Mouse (Mus musculus): ENCODE measurements around the gene Gm614. TPM values are rescaled to one million over a fixed set of nuclear protein-coding genes. Genes with fewer than 3 reads are reported as not detected.

Gene Gm614
- total RNA-seq, 2 experiments from 2014 or later, result not detected

DNA sequence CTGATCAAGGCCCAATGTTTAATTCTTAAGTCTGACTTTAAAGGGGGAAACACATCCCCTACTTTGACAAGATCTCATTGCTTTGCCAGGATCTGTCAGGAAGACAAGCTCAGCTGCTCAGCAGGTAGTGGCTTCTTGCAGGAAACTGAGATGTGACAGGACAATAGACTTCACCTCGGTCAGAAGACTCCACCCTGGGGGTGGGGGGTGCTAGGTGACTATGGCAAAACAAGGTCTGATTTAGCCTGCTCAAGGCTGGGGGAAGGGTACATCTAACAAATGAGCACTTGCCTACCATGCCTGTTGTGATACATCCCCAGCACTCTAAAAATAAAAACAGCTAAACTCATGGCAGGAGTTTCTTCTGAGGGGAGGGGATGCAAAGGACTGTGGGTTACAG is 18.8 kb downstream of the Gm614 start:
- no peak overlapping the region for H3K4me3 ChIP-seq
- no peak for TF ChIP-seq CTCF (IDR thresholded peaks at IDR 0.05)
- intact Hi-C loops (cut with DNase I), result no loop called here
- no peak overlapping the region for H3K27ac ChIP-seq
- DNase-seq, result no peak

GRCm38 (mm10) chrX:101222796-101223162 is 41.0 kb downstream of the Gm614 start:
- intact Hi-C loops (cut with DNase I), result loop anchor here (2.0 kb wide), 1 partner anchor 32 kb away; the partner anchor contains the start of gene Foxo4
- peak overlapping the region; percentile 90 for H3K27ac ChIP-seq
- no peak for DNase-seq
- peak overlapping the region; percentile 86 for H3K4me3 ChIP-seq
- TF ChIP-seq CTCF (IDR thresholded peaks at IDR 0.05), result no peak

DNA sequence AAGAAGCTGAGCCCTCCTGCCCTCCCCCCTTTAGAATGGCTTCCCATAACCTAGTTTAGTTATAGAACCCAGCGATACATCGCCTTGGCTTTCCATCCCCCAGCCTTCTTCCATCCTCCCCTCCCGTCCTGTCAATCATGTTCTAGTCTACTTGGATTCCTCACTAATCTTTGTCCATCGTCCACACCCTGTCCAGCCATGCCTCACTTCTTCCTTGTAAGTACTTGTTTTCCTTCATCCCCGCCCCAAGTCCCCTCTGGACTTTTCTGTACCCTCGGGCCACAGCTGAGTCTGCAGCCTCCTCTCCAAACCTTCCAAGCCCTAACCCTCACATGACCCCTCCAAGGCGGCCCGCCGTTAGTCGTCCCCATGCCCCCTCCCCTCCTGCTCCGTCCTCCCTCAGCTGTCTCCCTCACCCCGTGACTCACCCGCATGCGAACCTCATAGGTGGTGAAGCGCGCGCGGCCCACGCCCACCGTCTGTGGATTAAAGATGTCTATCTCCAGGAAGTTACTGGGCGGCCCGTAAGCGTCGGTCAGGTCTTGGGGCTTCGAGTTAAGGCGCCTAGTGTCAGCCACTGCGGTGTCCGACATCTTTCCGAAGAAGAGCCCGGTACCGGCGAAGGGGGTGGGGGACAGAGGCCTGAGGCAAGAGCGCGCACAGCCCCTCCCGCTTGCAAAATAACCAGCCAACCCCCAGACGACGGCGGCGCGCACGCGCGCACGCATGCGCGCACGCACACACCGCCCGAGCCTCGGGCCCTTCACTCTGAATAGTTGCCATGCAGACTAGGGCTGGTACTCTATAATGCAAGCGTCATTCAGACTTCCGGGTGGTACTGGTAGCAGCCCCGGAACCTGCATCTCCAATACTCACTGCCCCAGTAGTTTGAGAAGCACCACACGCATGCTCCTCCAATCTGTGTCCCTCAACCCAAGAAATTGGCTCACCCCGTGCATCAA is 41.7 kb downstream of the Gm614 start, which contains the start of gene Snx12:
Snx12 (minus strand) TSS at position 730 of the 962 bp plus-strand sequence.
- TF ChIP-seq CTCF (IDR thresholded peaks at IDR 0.05), result no peak
- peak; percentile 87 for DNase-seq
- Histone ChIP-seq H3K4me3 (peak within 1 kb of the TSS; percentile 86), H3K27ac (peak within 1 kb of the TSS; percentile 90)
- intact Hi-C loops (cut with DNase I), result loop anchor here (2.0 kb wide), 1 partner anchor 33 kb away; the partner anchor contains the start of gene Foxo4

Other genes with a start within 250 kb of the Gm614 start
- gene Tex11, start 204.3 kb downstream of the Gm614 start, total RNA-seq (2021), result not detected
- gene Slc7a3, start 178.0 kb downstream of the Gm614 start, total RNA-seq (2021), result not detected
- 10 to 100 TPM; 27.3 to 29.5 TPM for gene Snx12, start 41.4 kb downstream of the Gm614 start, total RNA-seq (2021)
- gene Foxo4, start 9.5 kb downstream of the Gm614 start, total RNA-seq (2021), result 100 to 1,000 TPM; 126 to 127 TPM
- gene Il2rg, start 4.3 kb upstream of the Gm614 start, total RNA-seq (2021), result 1 to 10 TPM; 1.2 to 2.9 TPM
- gene Gm20489, start 5.0 kb upstream of the Gm614 start, total RNA-seq (2021), result not detected
- gene Med12, start 10.0 kb upstream of the Gm614 start, total RNA-seq (2021), result 10 to 100 TPM; 17.2 to 19.4 TPM
- gene Nlgn3, start 35.2 kb upstream of the Gm614 start, total RNA-seq (2021), result under 1 TPM; 0.06 to 0.18 TPM
- under 1 TPM; 0.14 to 0.20 TPM for gene Gjb1, start 112.4 kb upstream of the Gm614 start, total RNA-seq (2021)
- gene Zmym3, start 156.9 kb upstream of the Gm614 start, total RNA-seq (2021), result 10 to 100 TPM in 1 of 2 experiments, 1 to 10 TPM in 1; 9.1 to 10.7 TPM
- 10 to 100 TPM; 40.0 to 42.7 TPM for gene Nono, start 165.3 kb upstream of the Gm614 start, total RNA-seq (2021)
- gene Itgb1bp2, start 185.1 kb upstream of the Gm614 start, total RNA-seq (2021), result 100 to 1,000 TPM; 121 to 175 TPM